Mouse (Mus musculus): Measurements from ENCODE around the gene Kcnq5.

Gene Kcnq5

GRCm38 (mm10) chr1:21961251-21962082 is at the start of gene Kcnq5:
Gene Kcnq5, minus strand, starts transcription at chr1:21961942.
- DNase-seq (ENCODE audit: low spot score): peak; percentile 60

- DNase-seq (ENCODE audit: low spot score): no peak
These were observed 18.0 kb upstream of the Kcnq5 start for GRCm38 (mm10) chr1:21979755-21980154.

- DNase-seq (ENCODE audit: low spot score): no peak
These were observed 17.6 kb upstream of the Kcnq5 start for GRCm38 (mm10) chr1:21979292-21979691.

GRCm38 (mm10) chr1:21974040-21974439 is 12.3 kb upstream of the Kcnq5 start:
- DNase-seq (ENCODE audit: low spot score): no peak

GRCm38 (mm10) chr1:21967139-21967538 is 5.4 kb upstream of the Kcnq5 start:
- DNase-seq (ENCODE audit: low spot score): no peak

- DNase-seq (ENCODE audit: low spot score): peak; percentile 44
These were observed 1.4 kb upstream of the Kcnq5 start for GRCm38 (mm10) chr1:21962896-21963864.

- DNase-seq (ENCODE audit: low spot score): no peak
These were observed 335 bp upstream of the Kcnq5 start for GRCm38 (mm10) chr1:21962083-21962471.

GRCm38 (mm10) chr1:21960421-21961250 is 1.1 kb downstream of the Kcnq5 start:
- no peak for DNase-seq (ENCODE audit: low spot score)

- DNase-seq (ENCODE audit: low spot score): no peak
These were observed 2.0 kb downstream of the Kcnq5 start for GRCm38 (mm10) chr1:21959648-21960285.

GRCm38 (mm10) chr1:21958013-21958412 is 3.7 kb downstream of the Kcnq5 start:
- DNase-seq (ENCODE audit: low spot score): no peak

- DNase-seq (ENCODE audit: low spot score): no peak
These were observed 20.9 kb downstream of the Kcnq5 start for GRCm38 (mm10) chr1:21940831-21941230.

GRCm38 (mm10) chr1:21927182-21927581 is 34.6 kb downstream of the Kcnq5 start:
- no peak for DNase-seq (ENCODE audit: low spot score)

- DNase-seq (ENCODE audit: low spot score): no peak
These were observed 38.5 kb downstream of the Kcnq5 start for GRCm38 (mm10) chr1:21923293-21923642.

- no peak for DNase-seq (ENCODE audit: low spot score)
These were observed 39.0 kb downstream of the Kcnq5 start for GRCm38 (mm10) chr1:21922578-21923292.

- no peak for DNase-seq (ENCODE audit: low spot score)
These were observed 42.5 kb downstream of the Kcnq5 start for GRCm38 (mm10) chr1:21919276-21919675.

GRCm38 (mm10) chr1:21896067-21896719 is 65.5 kb downstream of the Kcnq5 start:
- DNase-seq (ENCODE audit: low spot score): no peak

- DNase-seq (ENCODE audit: low spot score): no peak
These were observed 78.0 kb downstream of the Kcnq5 start for GRCm38 (mm10) chr1:21883747-21884146.

- DNase-seq (ENCODE audit: low spot score): no peak
These were observed 90.9 kb downstream of the Kcnq5 start for GRCm38 (mm10) chr1:21870889-21871288.

GRCm38 (mm10) chr1:21868484-21868883 is 93.3 kb downstream of the Kcnq5 start:
- no peak for DNase-seq (ENCODE audit: low spot score)

- no peak for DNase-seq (ENCODE audit: low spot score)
These were observed 105.3 kb downstream of the Kcnq5 start for GRCm38 (mm10) chr1:21856399-21856798.

Measured in left cerebral cortex, adult 11 months (tissue).